Mouse (Mus musculus) bone marrow macrophage, adult 2 months (primary cell): ENCODE measurements around the gene Zfp712.

Experiments
- CTCF ChIP-seq: IDR thresholded peaks from 2 replicates; pipeline ENCODE4 v1.5.1; 2012; ENCODE audit warnings: low read depth, mild to moderate bottlenecking, low read length, moderate library complexity
- POLR2A ChIP-seq: IDR thresholded peaks from 2 replicates; pipeline ENCODE4 v1.6.1; 2012; ENCODE audit warnings: mild to moderate bottlenecking, low read depth, low read length, borderline replicate concordance

DNA sequence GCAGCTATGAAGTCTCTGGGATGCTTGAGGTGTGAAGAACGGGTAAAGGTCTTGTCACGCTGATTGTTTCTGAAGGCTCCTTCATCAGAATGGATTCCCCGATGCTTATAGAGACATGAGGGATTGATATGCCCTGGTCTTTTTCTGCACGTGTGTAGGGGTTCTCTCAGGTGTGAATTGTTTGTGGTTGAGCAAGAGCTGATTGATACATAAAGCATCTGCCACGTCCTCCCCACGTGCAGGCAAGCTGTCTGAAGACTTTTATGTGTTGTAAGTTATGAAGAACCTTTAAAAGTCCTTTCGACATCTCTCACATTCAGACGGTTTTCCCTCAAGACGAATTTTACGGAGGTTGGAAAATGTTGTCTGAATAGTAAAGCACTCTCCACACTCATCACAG is 36.9 kb upstream of the Zfp712 start, which contains the start of gene Zfp708:
- no peak for TF ChIP-seq POLR2A
- TF ChIP-seq CTCF = no peak
